Comparison of ENCODE assay signal across 30 mouse cellular contexts in genomic region chr8:45774841-45775240, GRCm38 (mm10).
"Had no signal": no experiment of that assay in that cellular context is flagged by ENCODE, and none has a peak within 500 bp of the region (broad histone marks: within the 10 kb centered on the region; RNA-seq: fewer than 3 reads in every experiment).

No protein-coding gene starts in this region.

- H3K27ac ChIP-seq: limb, embryonic 10.5 days; limb, embryonic 12.5 days; limb, embryonic 13.5 days; limb, embryonic 15.5 days; liver, embryonic 12.5 days; liver, embryonic 13.5 days; liver, embryonic 14.5 days; liver, embryonic 15.5 days; lung, embryonic 15.5 days; macrophage; midbrain, embryonic 10.5 days; midbrain, embryonic 12.5 days; midbrain, embryonic 13.5 days; midbrain, embryonic 15.5 days; neural tube, embryonic 12.5 days had no signal

- H3K4me1 ChIP-seq: limb, embryonic 10.5 days; limb, embryonic 12.5 days; limb, embryonic 13.5 days; limb, embryonic 15.5 days; liver, embryonic 12.5 days; liver, embryonic 13.5 days; liver, embryonic 15.5 days; lung, embryonic 15.5 days; megakaryocyte, embryonic 14.5 days; midbrain, embryonic 10.5 days; midbrain, embryonic 12.5 days; midbrain, embryonic 13.5 days; midbrain, embryonic 15.5 days; neural tube, embryonic 12.5 days had no signal

- H3K27me3 ChIP-seq: limb, embryonic 12.5 days; limb, embryonic 13.5 days; limb, embryonic 15.5 days; liver, embryonic 12.5 days; liver, embryonic 13.5 days; liver, embryonic 15.5 days; lung, embryonic 15.5 days; megakaryocyte, embryonic 14.5 days; midbrain, embryonic 12.5 days; midbrain, embryonic 13.5 days; midbrain, embryonic 15.5 days; neural tube, embryonic 12.5 days had no signal

- H3K4me3 ChIP-seq: limb, embryonic 10.5 days; limb, embryonic 12.5 days; limb, embryonic 13.5 days; limb, embryonic 15.5 days; liver, embryonic 12.5 days; liver, embryonic 13.5 days; liver, embryonic 15.5 days; lung, embryonic 15.5 days; megakaryocyte, embryonic 14.5 days; midbrain, embryonic 10.5 days; midbrain, embryonic 12.5 days; midbrain, embryonic 13.5 days; midbrain, embryonic 15.5 days; myocyte; neural tube, embryonic 12.5 days had no signal

- ATAC-seq: liver, embryonic 12.5 days; liver, postnatal 0 days; lung, postnatal 0 days; midbrain, embryonic 13.5 days; midbrain, embryonic 15.5 days; midbrain, embryonic 16.5 days had no signal

- DNase-seq: left cerebral cortex, postnatal 4 days; liver; liver, embryonic 13.5 days; liver, postnatal 0 days; lung, adult 18-20 months; lung, adult 2 months; lung, embryonic 14.5 days; lung, postnatal 10 days; lung, postnatal 14 days; lung, postnatal 36 days; lung, postnatal 4 days; midbrain, embryonic 14.5 days had no signal
